Mouse (Mus musculus) B cell, adult 2 months (primary cell): ENCODE measurements around the gene AW146154.
"Not testable (repeated sequence)": the region's sequence is repeated elsewhere in the genome, so short reads cannot be mapped to it uniquely, and the experiment has no call there.

Experiments
- DNase-seq, 2 experiments: peaks; one replicate each; pipeline ENCODE4 v3.0.0; 2022

AW146154 gene

DNA sequence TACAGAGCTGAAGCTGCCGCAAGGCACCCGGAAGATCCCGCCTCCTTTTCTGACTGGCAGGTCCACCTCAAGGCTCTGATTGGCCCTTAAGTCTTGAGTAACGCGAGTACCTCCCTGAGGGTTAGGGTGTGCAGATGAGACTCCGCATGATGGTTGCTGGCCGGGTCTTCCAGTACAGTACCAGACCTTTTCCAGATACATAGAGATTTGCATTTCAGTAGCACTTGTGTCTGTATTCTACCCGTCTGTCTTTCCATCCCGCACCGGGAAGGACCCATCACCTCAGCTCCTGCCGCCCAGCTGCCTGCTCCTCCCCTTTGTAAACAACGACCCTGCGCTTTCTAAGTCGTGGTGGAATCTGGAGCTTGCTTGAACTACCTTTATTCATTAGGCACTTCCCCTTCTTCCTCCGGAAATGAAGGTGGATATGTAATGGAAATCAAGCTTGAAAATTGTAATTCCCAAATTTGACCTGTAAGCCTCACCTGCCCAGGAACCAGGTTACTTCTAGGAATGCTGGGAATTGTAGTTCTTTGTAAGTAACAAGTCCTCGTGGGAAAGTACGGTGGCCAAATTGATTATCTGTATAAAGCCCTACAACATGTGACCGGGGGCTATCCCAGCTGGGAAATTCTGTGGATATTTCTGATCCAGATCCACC lies at the start of gene AW146154, which contains the start of gene Gm20449:
TSS of gene AW146154 (minus strand) at position 502 of the 661 bp plus-strand sequence.
TSS of gene Gm20449 (minus strand) at position 29 of the 661 bp plus-strand sequence.
- DNase-seq, result peak; percentile 95

- DNase-seq, result no peak
Measured at GRCm38 (mm10) chr7:41512672-41513071, 13.0 kb upstream of the AW146154 start.

GRCm38 (mm10) chr7:41512207-41512606 lies 12.5 kb upstream of the AW146154 start:
- DNase-seq, result no peak

GRCm38 (mm10) chr7:41502402-41502801 lies 2.7 kb upstream of the AW146154 start:
- no peak for DNase-seq

DNA sequence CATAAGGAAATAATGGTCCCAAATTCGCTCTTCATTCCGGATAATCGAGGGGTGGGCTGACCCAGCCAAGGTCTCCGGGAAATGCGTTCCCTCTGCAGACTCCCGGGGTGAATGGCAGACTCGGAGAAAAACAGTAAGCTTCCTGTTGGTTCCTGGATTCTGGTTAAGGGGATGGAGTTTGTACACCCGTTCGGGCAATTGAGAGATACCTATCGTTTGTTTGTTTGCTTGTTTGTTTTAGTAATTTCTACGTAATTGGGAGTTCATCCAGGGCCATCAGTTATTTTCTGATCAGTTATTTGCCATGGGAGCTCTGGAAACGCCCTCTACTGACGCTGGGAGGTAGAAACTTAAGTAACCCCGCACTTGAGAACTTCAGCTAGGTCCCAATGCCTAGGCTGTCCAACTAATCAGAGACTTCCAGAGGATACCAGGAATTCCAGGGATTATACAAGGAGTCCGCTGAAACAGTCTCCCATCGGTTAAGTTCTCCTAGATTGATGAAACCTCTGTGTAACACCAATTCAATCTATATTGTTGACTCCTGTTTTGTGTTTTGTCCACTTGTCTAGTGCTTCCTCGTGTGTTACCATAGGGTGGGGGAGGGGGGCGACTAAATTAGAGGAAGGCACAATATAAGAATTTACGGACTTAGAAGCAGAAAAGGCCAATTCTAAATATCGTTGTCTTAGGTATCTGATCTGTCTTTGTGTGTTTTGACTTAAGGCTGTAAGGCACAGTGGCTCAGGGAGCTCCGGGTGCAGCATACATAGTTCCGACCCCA lies 653 bp upstream of the AW146154 start:
- DNase-seq, result peak; percentile 73

GRCm38 (mm10) chr7:41499018-41499388 lies 687 bp downstream of the AW146154 start:
- not testable (repeated sequence) for DNase-seq

- DNase-seq, result peak in 1 of 2 experiments; percentile 1
Measured at GRCm38 (mm10) chr7:41498464-41498863, 1.2 kb downstream of the AW146154 start.

DNA sequence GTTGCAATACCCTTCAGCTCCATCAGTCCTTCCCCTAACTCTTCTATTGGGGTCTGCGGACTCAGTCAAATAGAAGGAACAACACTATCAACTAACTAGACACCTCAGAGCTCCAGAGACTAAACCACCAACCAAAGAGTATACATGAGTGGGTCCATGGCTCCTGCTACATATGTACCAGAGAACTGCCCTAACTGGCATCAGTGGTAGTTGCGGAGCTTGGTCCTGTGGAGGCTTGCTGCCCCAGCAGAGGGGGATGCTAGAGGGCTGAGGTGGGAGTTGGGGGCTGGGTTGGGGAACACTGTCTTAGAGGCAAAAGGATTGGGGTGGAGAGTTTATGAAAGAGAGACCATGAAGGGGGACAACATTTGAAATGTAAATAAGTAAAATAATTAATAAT lies 1.8 kb downstream of the AW146154 start:
- peak in 1 of 2 experiments; percentile 3 for DNase-seq

DNA sequence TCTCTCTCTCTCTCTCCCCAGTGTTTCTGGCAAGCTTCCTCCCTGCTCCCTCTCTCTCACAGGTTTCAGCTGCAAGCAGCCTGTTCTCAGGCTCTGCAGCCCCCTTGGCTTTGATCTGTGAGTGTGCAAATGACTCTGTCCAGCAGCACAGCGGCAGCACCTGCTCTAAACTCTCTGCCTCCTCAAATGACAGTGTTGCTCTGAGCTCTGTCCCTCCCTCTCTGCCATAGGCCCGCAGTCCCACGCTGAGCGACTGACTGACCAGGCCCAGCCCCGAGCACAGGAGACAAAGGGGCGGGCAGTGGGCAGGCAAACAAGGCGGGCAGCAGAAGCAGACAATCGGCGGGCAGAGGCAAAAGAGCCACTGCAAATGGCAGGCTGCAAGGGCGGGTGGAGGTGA lies 47.8 kb downstream of the AW146154 start:
- DNase-seq, result no peak

GRCm38 (mm10) chr7:41448596-41448995 lies 51.1 kb downstream of the AW146154 start, which contains the start of gene Vmn2r57:
Gene Vmn2r57 (minus strand): TSS chr7:41448696.
- not testable (repeated sequence) for DNase-seq
